Mouse (Mus musculus) intestine, embryonic 16.5 days (tissue): ENCODE results near the gene Ubald2. TPM values are rescaled to one million over a fixed set of nuclear protein-coding genes. Genes with fewer than 3 reads are reported as not detected.
"Not testable (repeated sequence)": the region's sequence is repeated elsewhere in the genome, so short reads cannot be mapped to it uniquely, and the experiment has no call there.

Experiments used
- ATAC-seq: fragments of 200-750 bp; cut with Nextera tagmentation; 2 replicates; pipeline ENCODE4 v1.8.0; 2017; ENCODE audit warnings: moderate TSS enrichment, moderate library complexity
- H3K27ac ChIP-seq: fragments of 300-500 bp; sonication (generic); 2 replicates; pipeline ENCODE4 v1.5.1; 2014; ENCODE audit warnings: mild to moderate bottlenecking, low read length
- H3K27me3 ChIP-seq: fragments of 300-500 bp; sonication (generic); replicated peaks from 2 replicates; pipeline ENCODE4 v1.6.1; 2014; ENCODE audit warnings: low read length, control low read depth, mixed read lengths; ENCODE audit not compliant: control insufficient read depth, insufficient read depth
- H3K36me3 ChIP-seq: fragments of 300-500 bp; sonication (generic); 2 replicates; pipeline ENCODE4 v1.6.1; 2014; ENCODE audit warnings: low read length, control low read depth; ENCODE audit not compliant: control insufficient read depth, insufficient read depth
- H3K4me1 ChIP-seq: fragments of 300-500 bp; sonication (generic); 2 replicates; pipeline ENCODE4 v1.6.1; 2014; ENCODE audit warnings: low read length, control low read depth, mixed read lengths; ENCODE audit not compliant: control insufficient read depth, insufficient read depth
- H3K4me2 ChIP-seq: fragments of 300-500 bp; sonication (generic); 2 replicates; pipeline ENCODE4 v1.6.1; 2014; ENCODE audit warnings: low read depth, low read length, control low read depth
- H3K4me3 ChIP-seq: fragments of 300-500 bp; sonication (generic); 2 replicates; pipeline ENCODE4 v1.5.1; 2014; ENCODE audit warnings: mild to moderate bottlenecking, low read length
- H3K9ac ChIP-seq: fragments of 300-500 bp; sonication (generic); 2 replicates; pipeline ENCODE4 v1.6.1; 2014; ENCODE audit warnings: low read depth, low read length
- H3K9me3 ChIP-seq: fragments of 300-500 bp; sonication (generic); 2 replicates; pipeline ENCODE4 v1.6.1; 2016; ENCODE audit warnings: low read length, control low read depth; ENCODE audit not compliant: control insufficient read depth
- WGBS: fragments of 180-500 bp; shearing (Covaris S2); extraction: QIAGEN DNeasy Blood & Tissue Kit; methylation state at CpG from one replicate; pipeline ENCODE4 v1.1.7; 2014; 5-methylcytosine and 5-hydroxymethylcytosine counted together
- polyA plus RNA-seq: library from polyadenylated mRNA; unstranded; fragments of >200 nt; fragmentation: Nextera tagmentation; extraction: Ambion mirVana; gene quantifications from 2 replicates; pipeline ENCODE4 v1.2.1, GENCODE M21; 2015

Gene Ubald2
- polyA plus RNA-seq, 1 experiment from 2014 or later = 47.2 TPM

DNA sequence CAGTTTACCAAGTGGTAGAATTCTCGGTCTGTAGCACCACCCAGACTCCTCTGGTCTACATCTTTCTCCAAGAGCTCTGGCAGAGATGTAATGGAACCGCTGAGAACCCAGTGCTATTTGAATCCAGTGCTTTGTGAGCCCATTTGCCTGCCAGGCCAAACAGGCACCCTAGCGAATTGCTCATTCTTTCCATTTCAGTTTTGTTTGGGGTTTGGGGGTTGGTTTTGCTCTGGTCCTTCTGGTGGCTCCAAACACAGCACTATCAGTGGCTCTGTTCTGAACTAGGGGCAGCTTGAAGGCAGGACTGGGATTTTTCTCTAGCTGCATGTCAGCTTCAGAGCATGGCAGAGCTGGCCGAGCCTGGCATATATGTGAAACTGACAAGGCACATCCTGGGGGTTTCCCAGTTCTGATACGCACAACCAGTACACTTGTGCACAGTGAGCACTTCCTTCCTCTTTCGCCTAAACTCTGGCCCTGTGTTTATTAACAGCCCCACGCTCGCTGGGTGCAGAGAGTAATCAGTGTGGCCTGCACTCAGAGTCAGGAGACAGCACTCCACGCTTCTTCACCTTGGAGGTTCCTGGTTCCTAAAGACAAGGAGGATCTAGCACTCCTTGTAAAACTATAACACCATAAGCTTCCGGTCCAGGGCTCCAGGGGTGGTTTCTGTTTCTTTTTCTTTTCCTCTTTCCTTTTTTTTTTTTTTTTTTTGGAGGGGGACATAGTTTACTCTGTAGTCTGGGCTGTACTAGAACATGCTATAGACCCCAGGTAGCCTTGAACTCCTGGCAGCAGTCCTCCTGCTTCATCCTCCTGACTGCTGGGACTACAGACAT is 9.9 kb upstream of the Ubald2 start:
- no peak for ATAC-seq
- no peak overlapping the region for H3K9ac ChIP-seq
- H3K4me3 ChIP-seq = no peak overlapping the region
- WGBS = 65% methylated on average over 10 of the region's 10 CpGs
- H3K4me1 ChIP-seq = peaks cover 18% of the 10 kb centered on the region
- no peak overlapping the region for H3K4me2 ChIP-seq
- H3K27ac ChIP-seq = peak overlapping the region; percentile 38; the same call in 1 of the 2 replicates
- H3K27me3 ChIP-seq = no peaks in the 10 kb centered on the region
- no peaks in the 10 kb centered on the region for H3K9me3 ChIP-seq
- no peaks in the 10 kb centered on the region for H3K36me3 ChIP-seq

DNA sequence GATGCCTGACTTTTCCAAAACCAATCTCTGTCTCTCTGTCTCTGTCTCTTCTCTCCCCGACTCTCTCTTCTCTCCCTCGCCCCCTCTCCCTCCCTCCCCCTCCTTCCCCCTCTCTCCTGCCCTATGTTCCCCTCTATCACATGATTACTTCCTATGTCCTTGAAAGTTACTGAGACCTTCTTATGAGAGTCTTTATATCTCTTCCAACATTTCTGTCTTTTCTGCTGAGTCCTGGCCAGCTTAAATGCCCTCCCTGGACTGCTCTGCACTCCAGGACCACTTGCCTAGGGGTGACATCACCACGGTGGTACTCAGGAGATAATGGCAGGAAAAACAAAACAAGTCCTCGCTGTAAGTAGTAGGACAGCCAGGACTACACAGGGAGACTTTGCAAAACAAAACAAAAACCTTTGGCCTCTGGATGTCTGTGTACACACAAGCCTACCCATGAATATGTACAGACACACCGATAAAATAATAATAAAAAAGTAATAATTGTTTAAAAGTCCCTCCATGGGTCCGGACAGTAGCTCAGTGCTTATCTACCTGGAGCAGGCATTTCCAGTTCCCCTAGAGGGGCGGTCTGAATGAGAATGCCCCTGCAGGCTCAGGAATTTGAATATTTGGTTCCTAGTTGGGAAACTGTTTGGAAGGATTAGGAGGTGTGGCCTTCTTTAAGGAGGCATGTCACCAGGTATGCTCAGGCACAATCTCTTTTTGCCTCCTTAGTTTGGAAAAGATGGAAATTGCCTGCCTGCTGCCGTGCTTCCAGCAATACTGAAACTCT is 9.1 kb upstream of the Ubald2 start:
- Histone ChIP-seq H3K36me3 (no peaks in the 10 kb centered on the region), H3K9ac (no peak overlapping the region), H3K4me2 (no peak overlapping the region), H3K27me3 (no peaks in the 10 kb centered on the region), H3K4me1 (peaks cover 18% of the 10 kb centered on the region), H3K27ac (peak overlapping the region; percentile 38; the same call in 1 of the 2 replicates), H3K4me3 (no peak overlapping the region), H3K9me3 (no peaks in the 10 kb centered on the region)
- ATAC-seq = no peak
- 49% methylated on average over 8 of the region's 8 CpGs for WGBS

DNA sequence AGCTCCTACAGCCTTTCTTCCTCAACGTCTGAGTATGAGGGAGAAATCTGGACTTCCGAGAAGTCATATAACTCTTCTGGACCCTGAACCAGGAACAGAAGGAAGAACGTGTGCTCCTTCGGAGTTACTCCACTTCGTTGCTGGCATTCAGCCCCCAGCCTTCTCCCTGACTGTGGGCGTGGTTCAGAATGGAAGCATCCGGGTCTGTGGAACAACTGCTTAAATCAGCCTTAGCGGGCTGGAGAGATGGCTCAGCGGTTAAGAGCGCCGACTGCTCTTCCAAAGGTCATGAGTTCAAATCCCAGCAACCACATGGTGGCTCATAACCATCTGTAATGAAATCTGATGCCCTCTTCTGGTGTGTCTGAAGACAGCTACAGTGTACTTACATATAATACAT is 7.6 kb upstream of the Ubald2 start:
- H3K4me3 ChIP-seq, H3K9ac ChIP-seq, H3K9me3 ChIP-seq, H3K4me2 ChIP-seq, H3K27ac ChIP-seq, H3K27me3 ChIP-seq, H3K36me3 ChIP-seq, ATAC-seq: not testable (repeated sequence)
- peaks cover 20% of the 10 kb centered on the region; the same call in 1 of the 2 replicates for H3K4me1 ChIP-seq
- 73% methylated on average over 11 of the region's 11 CpGs for WGBS

DNA sequence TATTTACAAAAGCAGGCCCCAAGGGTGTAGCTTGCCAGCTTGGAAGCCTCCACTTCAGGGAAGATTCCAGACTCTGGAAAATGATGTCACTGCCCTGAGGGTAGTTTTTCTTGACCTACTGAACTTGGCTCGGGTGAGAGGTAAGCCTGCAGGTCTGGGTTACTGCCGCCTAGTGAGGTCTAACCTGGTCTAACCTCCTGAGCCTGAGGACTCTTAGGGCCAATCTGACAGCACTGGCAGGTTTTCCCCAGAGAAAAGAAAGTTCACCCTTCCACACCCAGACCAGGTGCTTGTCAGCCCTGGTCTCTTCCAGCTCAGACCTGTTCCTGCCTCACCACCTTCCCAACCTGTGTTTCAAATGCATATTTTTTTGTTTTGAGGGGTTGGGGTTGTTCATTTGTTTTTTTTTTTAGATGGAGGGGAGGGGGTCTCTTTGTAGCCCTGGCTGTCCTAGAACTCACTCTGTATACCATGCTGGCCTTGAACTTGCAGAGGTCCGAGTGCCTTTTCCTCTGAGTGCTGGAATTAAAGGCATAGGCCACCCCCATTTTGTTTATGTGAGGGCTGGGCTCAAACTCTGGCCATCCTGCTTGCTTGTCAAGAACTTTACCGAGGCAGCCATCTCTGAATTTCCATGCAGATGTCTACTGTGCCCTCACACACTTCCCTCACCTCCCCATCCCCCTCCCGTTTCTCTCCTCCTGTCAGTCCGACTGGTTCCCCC is 6.9 kb upstream of the Ubald2 start:
- Histone ChIP-seq H3K27ac (no peak overlapping the region), H3K4me3 (no peak overlapping the region), H3K4me1 (peaks cover 20% of the 10 kb centered on the region; the same call in 1 of the 2 replicates), H3K36me3 (no peaks in the 10 kb centered on the region), H3K4me2 (no peak overlapping the region), H3K9me3 (no peaks in the 10 kb centered on the region), H3K27me3 (no peaks in the 10 kb centered on the region), H3K9ac (no peak overlapping the region)
- WGBS = 64% methylated on average over 6 of the region's 6 CpGs
- no peak for ATAC-seq

DNA sequence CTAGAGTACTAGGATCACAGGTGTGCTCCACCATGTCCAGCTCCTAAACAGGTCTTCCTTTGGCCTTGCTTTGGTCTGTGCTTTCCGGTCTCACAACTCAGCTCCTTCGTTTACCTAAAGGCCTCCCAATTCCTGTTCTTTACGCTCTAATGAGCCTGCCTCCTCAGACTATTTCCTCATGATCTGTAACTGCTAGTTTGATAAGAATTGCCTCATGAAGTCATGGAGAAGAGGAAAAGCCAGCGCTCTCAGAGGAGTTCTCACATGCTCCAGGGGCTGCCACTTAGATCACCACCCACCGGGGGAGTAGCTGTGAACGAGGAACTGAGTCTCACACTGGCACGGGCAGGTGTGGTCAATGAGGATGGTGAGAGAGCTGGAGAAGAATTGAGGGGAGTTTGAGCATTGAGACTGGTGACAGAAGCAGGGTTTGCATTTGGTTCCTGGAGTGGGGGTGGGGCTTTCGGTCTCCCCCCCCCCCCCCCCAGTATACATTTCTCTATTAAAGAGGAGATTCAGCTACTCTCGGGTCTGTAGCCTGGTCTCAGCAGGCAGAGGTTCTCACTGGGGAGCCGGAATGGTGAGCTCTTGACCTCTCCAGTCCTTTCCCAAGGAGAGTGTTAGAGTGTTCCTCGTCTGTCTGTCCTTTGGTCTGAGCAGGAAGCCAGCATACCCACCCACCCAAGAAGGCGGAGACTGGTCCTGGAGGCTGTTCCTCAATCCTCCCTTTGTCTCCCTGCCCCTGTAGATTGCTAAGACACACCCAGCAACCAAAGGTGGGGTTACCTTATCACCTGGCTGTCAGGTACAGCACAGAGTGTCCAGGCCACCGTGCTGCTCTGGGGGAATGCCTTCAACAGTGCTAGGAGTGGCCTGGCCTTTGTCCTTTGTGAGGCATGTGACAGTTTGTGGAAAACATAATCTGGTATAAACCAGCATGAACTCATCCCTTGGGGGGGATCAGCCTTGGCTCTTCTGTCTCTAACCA is 4.7 kb upstream of the Ubald2 start:
- Histone ChIP-seq H3K4me3 (peak overlapping the region; percentile 21; the same call in 1 of the 2 replicates), H3K4me1 (peaks cover 21% of the 10 kb centered on the region; the same call in 1 of the 2 replicates), H3K9me3 (no peaks in the 10 kb centered on the region), H3K4me2 (peak overlapping the region; percentile 39), H3K27me3 (no peaks in the 10 kb centered on the region), H3K27ac (peak overlapping the region; percentile 96), H3K9ac (peak overlapping the region; percentile 59), H3K36me3 (no peaks in the 10 kb centered on the region)
- peak; percentile 83 for ATAC-seq
- 32% methylated on average over 13 of the region's 13 CpGs for WGBS

DNA sequence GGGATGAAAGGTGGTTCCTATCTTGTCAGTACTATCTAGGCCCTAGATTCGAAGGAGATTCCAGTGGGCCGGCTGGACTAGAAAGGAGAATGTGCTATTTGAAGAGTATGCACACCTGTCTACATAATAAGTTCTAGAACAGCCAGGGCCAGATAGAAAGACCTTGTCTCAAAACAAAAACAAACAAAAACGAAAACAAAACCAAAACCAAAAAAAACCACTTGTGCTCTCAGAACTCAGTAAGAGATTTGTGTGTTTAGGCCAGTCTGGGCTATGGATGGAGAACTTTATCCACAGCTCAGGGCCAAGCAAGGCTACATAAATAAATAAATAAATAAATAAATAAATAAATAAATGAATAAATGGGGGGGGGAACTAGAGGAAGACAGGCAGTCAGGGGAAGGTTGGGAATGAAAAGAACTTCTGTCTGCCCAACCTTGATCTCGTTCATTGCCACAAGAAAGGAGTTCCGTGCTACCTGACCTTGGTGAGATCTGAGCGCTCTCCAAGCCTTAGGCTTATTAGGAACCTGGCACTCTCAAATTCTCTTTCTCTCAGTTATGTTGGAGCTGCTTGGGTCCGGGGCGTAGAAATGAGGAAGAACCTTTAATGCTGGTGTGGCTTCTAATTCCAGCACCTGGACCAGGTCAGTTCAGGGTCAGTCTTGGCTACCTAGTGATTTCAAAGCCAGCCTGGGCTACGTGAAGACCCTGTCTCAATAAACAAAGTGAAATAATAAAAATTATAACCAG is 3.9 kb upstream of the Ubald2 start:
- Histone ChIP-seq H3K27me3 (no peaks in the 10 kb centered on the region), H3K9ac (peak overlapping the region; percentile 37), H3K4me3 (no peak overlapping the region), H3K36me3 (no peaks in the 10 kb centered on the region), H3K9me3 (no peaks in the 10 kb centered on the region), H3K27ac (peak overlapping the region; percentile 96), H3K4me2 (peak overlapping the region; percentile 27; the same call in 1 of the 2 replicates), H3K4me1 (peaks cover 17% of the 10 kb centered on the region; the same call in 1 of the 2 replicates)
- 65% methylated on average over 9 of the region's 9 CpGs for whole genome bisulfite sequencing
- no peak for ATAC-seq

DNA sequence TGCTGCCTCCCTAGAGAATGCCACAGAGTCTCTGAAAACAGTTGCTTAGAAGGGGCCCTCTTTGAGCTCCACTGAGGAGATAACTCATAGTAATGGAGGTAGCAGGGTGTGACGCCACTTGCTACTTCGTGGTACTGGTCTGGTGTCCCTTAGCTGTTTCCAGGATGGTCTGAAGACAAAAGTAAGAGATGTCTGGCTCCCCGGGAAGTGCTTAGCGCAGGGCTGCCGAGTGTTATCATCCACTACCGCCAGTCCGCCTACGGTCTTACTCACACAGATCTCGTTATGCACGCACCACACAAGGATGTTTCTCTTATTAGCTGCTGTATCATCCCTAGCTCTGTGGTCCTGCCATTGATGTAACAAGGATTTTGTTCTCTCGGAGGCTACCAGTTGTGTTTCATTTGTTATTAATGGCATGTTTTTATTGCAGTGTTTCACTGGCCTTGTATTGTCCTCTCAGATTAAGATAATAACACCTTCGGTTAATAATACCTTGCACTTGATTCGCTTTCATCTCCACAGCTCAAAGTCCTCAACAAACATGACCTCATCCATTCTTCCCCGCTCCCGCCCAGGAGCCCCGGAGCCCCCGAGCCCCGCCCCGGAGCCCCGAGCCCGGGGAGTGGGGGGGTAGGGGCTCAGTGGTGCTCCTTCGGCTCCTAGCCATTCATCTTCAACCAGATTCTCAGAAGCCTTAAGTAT is 3.0 kb upstream of the Ubald2 start:
- H3K4me2 ChIP-seq = peak overlapping the region; percentile 27; the same call in 1 of the 2 replicates
- peak; percentile 6 for ATAC-seq
- H3K9me3 ChIP-seq = no peaks in the 10 kb centered on the region
- H3K36me3 ChIP-seq = no peaks in the 10 kb centered on the region
- peak overlapping the region; percentile 47 for H3K9ac ChIP-seq
- peak overlapping the region; percentile 19 for H3K4me3 ChIP-seq
- peaks cover 22% of the 10 kb centered on the region for H3K4me1 ChIP-seq
- 27% methylated on average over 22 of the region's 22 CpGs for WGBS
- no peaks in the 10 kb centered on the region for H3K27me3 ChIP-seq
- H3K27ac ChIP-seq = peak overlapping the region; percentile 96
